Mouse (Mus musculus) retina, adult 2 months (tissue): ENCODE measurements at regions not wholly inside any gene's neighbourhood (a gene's known extent, or its start where the extent isn't known, plus 50 kb on each side); places are given as distances from the start of the nearest gene placed in this dataset.

Experiments used
- DNase-seq: peaks from one replicate; pipeline ENCODE4 v3.0.0-alpha.2; 2012; ENCODE audit warnings: low read depth, low spot score

DNA sequence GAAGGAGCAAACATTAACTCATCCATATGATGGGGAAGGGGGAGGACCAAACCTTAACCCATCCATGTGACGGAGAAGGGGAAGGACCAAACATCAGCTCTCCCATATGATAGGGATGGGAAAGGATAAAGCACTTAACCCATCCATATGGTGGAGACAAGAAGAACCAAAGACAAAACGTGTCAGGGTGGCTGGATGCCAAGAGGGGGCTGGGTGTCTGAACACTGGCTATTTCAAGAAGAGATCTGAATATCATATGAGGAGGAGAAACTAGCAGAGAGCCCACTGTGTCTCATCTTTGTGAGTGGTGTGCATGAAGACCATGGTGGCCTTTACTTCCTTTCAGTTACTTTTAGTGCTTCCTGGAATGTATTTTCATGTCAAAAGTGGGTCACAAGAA lies 207.0 kb downstream of the Rplp1 start:
- no peak for DNase-seq

DNA sequence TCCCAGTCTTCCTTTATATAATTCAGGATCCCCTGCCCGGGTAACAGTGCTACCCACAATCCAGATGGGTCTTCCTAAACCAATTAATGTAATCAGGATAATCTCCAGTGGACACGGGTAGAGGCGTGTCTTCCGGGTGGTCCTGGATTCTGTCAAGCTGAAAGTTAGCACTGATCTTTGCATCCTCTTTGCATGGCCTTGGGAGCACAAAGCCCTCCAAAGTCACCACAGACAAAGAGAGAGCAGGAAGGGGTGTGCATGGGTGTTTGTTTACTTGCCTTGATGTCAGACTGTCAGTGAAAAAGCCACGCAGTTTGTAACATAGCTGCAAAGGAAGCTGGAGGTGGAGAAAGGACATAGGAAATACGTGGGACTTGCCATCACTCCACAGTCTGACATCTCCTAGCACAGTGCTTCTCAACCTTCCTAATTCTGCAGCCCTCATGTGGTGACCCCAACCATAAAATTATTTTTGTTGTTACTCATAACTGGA lies 208.0 kb downstream of the Rplp1 start:
- DNase-seq = no peak

DNA sequence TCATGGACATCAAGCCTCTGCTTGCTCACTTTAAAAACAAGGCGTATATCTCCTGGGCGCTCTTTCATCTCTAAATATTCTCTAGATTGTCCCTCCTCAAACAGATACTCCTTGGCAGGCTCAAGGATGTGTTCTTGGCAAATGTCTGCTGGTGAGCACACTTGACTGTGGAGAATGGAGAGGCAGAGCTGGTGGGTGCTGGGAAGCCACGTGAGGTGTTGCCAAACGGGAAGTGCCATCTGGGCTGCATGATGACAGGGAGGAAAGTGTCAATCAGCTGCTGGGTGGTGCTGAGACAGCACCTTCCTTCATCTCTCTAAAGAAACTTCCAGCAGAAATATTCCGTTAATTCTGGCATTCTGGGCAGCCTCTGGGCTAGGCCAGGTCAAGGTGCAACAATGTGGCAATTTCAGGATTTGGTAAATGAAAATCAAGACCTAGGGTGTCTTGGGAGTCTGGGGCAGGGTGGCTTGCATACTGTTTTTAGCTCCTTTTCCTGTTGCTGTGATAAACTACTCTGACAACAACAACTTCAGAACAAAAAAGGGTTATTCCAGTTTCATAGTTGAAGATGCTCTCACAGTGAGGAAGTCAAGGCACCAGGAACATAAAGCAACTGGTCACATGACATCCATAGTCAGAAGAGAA lies 208.6 kb downstream of the Rplp1 start:
- no peak for DNase-seq

DNA sequence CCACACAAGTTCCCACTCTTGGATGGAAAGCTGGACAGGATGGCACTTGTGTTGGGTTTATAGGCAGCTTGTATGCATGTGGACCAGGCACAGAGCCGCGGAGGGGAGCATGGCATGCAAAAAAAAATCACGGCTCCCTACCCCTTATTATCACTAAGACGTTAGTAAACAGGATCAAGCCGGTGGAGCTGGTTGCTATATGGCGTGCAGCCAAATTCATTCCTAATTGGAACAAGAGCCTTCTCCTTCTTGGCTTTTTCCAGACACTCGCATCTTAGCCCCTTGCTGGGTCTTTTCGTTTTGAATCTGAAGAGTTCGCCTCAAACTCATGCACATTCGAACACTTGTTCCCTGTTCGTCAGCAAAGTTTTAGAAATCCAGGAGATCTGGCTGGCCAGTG lies 211.0 kb downstream of the Rplp1 start:
- DNase-seq = no peak

DNA sequence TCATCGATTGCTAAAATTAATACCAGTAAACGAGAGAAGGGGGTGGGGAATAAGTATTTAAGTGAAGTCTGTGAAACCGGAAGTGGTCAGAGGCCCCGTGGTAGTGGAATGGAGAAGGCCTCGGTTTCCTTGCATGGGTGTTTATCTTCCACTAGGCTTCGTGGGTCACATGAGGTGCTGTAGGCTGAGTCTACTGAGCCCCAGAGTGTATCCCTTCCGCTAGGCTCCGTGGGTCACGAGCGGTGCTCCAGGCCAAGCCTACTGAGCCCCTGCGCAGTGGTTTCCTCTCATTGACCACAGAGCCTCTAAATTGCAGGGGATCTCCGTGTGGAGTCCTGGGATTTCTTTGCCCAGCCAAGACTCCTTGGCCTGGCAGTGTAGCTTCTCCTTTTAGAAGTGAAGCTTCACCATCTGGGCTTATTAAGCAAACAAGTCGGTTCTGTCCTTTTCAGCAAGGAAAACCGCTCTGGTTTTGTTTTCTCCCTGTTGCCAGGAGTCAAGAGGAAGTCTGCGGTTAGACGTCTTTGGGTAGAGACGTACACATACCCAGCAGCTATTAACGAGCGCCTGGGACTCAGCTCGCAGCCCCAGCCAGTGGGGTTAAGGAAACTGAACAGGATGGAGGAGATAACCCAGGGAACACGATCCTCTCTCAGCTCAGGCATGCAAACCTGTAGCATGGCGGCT lies 211.9 kb downstream of the Rplp1 start:
- DNase-seq = no peak

DNA sequence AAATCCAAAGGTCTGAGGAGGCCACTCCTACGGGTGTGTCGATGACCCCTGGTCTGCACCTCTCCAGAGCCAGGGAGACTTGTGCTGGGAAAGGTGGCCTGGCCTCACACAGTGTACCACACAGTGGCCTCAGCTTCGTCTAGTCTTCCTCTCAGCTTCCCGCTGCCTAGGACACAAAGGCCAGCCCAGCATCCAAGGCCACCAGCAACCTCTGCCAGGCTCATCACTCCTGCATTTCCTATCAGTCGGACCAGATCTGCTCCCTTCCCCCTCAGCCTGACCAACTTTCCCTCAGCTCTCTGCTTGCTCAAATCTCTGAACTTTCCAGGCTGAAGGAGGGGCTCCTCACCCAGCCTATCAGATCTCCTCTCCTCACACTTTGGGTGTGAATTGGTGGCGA lies 213.8 kb downstream of the Rplp1 start:
- no peak for DNase-seq

DNA sequence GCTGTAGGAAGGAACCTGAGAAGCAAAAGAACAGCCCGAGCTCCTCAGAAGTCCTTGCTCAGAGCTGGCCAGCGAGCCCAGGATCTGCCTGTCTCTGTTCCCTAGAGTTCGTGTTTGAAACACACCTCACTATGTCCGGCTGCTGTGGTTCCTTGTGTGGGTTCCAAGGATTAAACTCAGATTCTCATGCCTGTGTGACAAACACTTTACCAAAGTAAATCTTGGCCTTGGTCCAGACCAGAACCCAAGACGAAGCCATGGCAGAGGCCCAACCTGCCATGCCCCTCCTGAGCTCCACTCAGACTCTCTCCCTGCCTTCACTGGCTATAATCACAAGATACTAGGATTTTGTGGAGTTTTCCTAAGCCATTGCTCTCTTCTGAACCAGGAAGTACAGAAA lies 214.7 kb downstream of the Rplp1 start:
- DNase-seq = no peak

DNA sequence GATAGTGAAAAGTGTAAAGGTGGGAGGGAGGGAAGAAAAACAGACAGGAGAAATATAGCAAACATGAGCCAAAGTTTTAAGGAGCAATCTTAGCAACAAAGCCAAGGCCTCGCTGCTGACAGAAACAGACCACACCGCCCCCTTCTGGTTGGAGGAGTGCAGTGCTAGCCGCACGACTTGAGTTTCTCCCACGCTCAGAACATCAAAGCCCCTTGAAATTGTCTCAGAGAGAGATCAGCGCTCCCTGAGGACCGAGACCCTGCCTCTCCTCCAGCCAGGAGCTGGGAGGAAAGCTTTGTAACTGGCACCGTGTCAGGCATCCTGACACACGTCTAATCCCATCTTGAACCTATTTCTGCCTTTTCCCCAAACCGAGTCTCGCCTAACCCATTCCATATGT lies 216.4 kb downstream of the Rplp1 start:
- DNase-seq = peak; percentile 20

DNA sequence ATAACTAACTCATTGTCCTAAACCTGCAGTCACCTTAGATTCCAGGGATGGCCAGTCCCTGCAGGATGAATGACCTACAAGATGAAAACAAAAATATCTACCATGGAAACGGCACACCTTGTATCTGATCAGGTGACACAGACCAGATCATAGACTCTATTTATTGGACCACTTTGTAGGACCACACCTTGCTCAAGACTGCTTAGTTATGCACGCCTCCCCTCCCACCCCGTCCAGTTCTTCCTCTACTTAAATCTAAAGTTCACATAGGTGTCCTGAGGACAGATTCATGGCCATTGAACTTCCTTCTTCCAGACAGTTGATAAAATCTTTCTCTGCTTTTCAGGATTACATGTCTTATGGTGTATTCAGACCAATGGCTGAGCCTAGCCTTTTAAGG lies 217.5 kb downstream of the Rplp1 start:
- no peak for DNase-seq

DNA sequence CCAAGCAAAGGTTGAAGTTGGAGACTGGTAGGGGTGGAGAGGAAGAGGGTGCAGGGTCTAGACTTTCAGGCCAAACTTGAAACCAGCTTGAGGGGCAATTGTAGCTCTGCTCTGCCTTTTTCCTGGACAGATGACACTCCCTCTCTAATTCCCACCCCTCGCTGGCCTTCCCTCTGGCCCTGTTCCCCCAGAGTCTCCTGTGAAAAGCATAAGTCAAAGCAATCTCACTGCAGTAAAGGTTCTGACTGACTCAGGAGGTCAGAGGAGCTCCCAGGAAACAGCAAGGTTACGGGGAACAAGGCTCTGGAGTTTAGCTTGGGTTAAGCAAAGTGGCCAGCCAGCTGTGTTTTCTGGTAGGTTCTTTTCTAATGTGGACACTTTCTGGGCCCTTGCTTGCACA lies 218.5 kb downstream of the Rplp1 start:
- no peak for DNase-seq

DNA sequence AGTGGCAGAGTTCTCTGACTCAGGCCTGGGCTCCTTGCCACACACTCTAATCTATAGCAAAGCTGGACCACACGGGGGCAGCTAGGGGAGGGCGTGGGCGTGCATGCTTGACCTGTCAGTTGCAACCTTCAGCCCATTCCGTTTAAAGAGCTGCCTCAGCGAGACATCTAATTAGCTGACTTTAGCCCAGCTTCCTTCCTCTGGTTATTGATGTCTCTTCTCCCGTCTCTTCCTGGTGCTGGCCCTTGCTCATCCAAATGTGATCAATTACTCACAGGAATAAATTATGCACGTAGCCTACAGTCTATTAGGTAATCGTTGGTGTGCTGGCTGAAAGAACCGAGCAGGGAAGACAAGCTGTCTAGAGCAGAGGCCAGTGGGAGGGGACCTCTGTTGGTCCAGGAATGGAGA lies 219.0 kb downstream of the Rplp1 start:
- DNase-seq = no peak

DNA sequence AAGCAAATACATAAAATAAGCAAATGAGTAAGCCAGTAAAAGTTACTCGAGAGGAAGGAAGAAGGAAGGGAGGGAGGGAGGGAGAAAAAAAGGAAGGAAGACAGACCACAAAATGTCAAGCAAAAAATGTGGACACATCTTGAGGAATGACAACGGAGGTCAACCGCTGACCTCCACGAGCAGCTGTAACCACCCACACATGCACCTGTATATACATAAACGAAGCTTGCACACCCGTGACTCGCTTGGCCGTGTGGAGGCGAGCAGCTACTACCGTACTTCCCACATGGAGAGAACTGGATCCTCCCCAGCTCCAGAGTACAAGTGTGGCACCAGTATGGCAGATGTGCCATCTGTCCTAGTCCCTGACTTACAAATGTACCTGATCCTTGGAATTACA lies 220.1 kb downstream of the Rplp1 start:
- no peak for DNase-seq

DNA sequence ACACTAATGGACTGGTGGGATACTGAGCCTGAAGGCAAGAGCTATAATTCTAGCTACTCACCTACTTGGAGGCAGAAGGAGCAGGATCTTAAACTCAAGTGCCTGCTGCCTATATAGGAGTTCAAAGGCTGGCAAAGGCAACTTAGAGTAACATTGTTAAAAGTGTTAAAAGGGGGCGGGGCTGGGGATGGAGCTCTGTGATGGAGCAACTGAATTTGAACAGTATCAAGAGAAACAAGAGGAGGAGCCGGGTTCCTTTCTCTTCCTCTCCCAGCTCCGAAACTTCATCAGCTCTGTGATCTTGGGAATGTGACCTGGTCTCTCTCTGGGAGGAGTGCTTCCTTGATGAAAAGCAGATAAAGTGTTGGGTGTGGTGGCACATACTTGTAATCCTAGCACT lies 223.6 kb downstream of the Rplp1 start:
- DNase-seq = no peak

DNA sequence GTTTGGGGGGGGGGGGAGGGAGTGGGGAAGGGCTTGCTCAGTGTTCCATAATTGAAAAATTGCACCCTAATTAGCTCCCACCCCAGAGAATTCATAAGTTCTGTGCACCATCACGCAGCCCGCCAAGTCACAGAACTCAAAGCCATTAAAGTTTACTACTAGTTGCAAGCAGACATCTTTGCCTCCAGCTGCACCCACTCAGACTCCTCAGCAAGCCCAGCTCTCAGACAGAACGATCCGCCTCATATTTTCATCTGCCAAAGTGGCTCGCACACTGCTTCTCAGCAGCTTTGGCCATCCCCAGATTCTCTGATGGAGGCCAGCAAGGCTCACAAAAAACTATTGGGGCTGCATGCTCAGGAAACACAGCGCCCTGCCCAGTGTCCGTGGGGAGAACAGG lies 224.4 kb downstream of the Rplp1 start:
- no peak for DNase-seq

DNA sequence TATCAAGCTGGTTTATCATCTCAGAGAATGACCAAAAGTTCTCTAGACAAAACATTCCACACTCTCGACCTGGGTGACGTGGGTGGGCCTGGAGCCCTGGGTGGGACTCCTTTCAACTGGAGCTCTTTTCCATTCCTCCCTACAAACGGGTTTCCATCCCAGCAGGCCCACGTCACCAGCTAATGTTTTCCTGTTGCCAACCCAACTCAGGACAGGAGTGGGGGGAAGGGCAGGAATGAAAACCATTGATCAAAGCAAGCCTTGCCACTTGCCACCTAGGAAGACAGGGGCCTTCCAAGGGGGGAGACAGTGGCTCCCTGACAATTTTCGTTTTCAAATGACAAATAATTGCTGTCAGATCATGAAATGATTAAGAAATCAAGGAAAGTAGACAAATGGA lies 224.8 kb downstream of the Rplp1 start:
- DNase-seq = no peak

DNA sequence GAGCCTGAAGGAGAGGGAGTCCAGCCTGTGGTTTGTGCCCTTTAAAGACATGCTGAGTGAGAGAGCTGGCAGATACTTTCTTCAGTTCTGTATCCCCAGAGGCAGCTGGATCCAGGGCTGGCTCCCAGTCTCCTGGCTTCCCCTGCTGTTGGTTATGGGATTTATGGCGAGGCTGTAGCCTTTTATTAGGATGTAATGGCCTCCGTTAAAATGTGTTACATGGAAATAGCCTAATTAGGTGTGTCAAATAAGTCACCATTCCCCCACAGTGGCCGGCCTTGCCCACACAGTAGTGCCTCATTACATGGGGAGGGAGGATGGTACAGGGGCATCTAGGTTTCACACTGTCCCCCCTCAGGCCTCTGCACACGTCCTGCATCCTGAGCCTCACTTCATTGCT lies 230.8 kb downstream of the Rplp1 start:
- no peak for DNase-seq

DNA sequence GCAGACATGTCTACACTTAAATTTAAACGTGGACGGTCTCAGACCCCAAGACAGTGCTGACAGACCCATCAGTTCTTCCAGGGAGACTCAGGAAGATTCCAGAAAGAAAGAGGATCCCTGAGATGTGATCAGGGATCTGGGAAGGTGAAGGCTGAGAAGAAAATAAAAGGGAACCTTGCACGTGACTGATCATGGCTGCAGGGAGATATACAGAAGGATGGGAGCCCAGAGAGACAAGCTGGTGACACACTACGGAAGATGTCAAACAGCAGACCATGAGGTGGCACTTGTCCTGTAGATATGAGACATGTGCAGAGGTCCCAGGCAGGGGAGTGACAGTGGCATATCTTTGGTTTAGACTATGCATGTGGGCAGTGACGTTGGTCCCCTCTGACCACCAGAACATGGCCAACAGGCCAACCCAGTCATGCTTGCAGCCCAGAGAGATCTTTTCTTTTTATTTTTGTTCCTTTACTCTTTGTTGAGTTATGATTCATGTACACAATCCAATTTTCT lies 231.5 kb downstream of the Rplp1 start:
- no peak for DNase-seq

DNA sequence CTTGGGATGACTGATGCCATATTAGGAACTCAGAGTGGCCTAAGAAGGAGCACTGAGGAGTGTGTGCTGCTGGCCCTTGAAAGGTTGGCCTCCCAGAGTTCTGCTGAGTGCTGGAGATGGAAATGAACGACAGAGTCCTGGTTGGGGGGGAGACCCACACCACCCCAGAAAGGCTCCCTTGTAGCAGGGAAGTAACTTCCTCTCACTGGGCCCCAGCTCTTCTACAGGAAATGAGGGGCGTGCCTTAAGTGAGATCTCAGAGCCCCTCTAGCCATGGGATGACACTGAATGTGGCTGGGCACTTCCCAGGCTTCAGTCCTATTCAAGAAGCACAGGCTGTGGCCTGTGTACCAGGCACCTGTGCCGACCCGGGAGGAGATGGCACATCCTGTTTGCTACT lies 232.0 kb downstream of the Rplp1 start:
- DNase-seq = no peak

DNA sequence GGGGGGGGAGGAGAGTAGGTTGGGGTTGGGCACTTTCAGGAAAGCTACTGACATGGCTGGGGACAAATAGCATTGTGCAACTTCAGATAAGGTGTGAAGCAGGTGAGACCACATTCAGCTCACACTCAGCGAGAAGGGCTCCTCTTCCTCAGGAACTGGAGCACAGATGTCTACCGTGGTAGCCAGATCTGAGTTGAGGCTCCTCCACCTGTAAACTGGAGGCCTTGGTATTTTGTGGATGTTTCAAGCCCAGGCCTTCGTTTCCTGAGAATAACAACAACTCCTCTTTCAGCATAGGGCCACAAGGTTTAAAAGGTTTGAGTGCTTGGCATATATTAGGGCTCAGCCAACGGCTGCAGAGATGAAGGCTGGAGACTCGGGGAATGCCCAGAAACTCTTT lies 232.9 kb downstream of the Rplp1 start:
- no peak for DNase-seq

DNA sequence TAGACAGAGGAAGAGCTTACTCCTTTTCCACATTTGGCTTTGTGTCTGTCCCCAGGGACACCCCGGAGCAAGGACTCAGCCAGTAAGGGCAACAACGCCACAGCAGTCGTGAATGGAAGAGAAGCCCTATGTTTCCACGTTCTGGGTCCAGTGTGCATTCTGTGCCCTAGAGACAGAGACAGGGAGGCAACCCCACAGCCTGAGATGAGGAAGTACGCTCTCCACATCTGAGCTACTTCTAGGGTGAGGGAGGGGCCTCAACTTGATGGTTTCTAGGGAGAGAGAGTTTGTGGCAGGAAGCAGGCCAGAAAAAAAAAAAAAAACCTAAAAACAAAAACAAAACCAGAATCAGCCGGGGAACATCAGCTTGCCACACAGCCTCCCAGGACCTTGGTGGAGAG lies 233.4 kb downstream of the Rplp1 start:
- no peak for DNase-seq

DNA sequence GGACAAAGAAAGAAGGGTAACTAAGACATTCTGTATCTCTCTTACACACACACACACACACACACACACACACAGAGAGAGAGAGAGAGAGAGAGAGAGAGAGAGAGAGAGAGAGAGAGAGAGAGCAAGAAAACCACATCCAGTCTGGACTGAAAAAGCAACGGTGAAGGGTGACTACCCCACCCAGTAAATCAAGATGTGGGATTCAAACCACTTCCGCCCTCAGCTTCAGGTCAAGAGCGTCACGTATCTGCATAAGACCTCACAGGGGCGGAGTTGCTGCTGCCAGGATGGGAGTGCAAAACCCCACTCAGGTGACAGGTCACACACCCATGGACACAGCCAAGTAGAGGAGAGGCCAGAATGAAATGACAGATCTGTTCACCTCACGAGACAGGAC lies 234.7 kb downstream of the Rplp1 start:
- no peak for DNase-seq

DNA sequence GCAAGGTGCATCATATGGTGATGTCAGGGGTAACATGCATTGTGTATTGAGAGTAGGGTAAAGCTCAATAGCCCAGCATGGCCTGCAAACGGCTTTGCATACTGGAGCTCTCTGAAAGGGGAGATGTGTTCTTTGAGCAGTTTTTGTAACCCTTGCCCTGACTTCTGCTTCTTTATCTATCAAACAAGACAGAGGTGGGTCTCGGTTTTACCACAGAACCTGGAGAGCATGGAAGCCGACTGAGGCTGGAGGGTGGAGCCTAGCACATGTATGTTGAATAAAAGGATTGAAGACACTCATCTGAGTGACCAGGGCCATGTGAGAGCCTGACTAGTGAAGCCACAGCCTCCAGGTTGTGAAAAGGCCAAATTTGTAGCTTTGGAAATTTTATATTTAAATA lies 236.7 kb downstream of the Rplp1 start:
- DNase-seq = no peak

DNA sequence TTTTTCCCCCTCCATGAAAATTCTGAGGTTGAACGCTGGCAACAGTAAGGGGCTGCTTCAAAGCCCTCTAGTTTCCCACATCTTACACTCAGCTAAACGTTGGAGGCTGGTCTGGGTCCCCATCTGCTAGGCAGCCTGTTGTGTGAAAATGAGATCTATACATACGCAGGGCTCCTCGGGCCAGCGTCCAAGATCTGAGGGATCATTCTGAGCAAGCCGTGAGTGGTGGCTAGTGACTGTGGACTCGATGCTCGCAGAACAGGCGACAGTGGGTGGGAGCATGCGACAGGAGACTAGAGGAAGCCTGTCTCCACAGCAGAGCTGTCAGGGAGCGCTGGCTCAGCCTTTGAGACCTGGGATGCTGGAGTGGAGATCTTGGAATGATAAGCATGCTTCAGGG lies 237.3 kb downstream of the Rplp1 start:
- DNase-seq = no peak
